ENCODE assay signal across 10 mouse cellular contexts in the genomic region with DNA sequence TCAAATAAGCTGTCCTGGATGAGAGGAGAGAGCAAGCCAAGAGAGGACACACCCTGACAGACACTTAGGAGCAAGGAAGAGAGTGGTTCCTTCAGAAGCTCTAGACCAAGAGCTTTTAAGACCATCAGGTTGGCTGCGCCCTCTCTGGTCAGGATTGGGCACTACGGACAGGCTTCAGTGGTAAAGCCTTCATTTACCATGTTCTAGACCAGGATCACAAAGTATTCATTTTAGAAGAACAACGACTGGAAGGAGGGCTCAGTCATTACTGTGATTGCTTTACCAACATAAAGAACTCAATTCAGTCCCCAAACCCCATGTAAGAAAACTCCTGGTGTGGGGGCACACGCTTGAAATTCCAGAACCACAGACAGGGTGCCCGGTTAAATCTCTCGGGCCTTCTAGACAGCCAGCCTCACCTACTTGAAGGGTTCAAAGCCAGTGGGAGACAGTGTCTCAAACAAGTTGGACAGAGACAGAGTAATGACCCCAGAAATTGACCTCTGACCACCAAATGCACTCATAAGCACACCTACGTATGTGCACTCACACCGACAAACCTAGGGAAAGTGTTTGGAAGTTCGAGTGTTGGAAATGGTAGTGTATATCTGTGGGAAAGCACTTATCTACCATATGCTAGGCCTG. TPM values are rescaled to one million over a fixed set of nuclear protein-coding genes. Genes with fewer than 3 reads are reported as not detected.
DNase-seq lines count a peak whose midpoint lies in the region; ATAC-seq and TF ChIP-seq lines count a peak whose summit lies in the region.
"Had no signal": no experiment of that assay in that cellular context is flagged by ENCODE, and none has a peak within 500 bp of the region (broad histone marks: within the 10 kb centered on the region; RNA-seq: fewer than 3 reads in every experiment).

No protein-coding gene starts in this region.

- H3K9ac ChIP-seq in embryonic facial prominence, embryonic 13.5 days = no peak overlapping the region
- no peak overlapping the region for H3K9ac ChIP-seq in intestine, embryonic 15.5 days

- H3K4me1 ChIP-seq in embryonic facial prominence, embryonic 13.5 days = peaks cover 13% of the 10 kb centered on the region
- H3K4me1 ChIP-seq in intestine, embryonic 15.5 days (replicated peaks) = peaks cover 15% of the 10 kb centered on the region
- H3K4me1 ChIP-seq in midbrain, embryonic 10.5 days = peaks cover 21% of the 10 kb centered on the region

- H3K9me3 ChIP-seq in embryonic facial prominence, embryonic 13.5 days = no peaks in the 10 kb centered on the region
- H3K9me3 ChIP-seq in intestine, embryonic 15.5 days = no peaks in the 10 kb centered on the region
- H3K9me3 ChIP-seq in midbrain, embryonic 10.5 days (replicated peaks) = no peaks in the 10 kb centered on the region

- intact Hi-C loops in gastrocnemius, adult 2 months (cut with DNase I) = loop anchor here (5.0 kb wide), 1 partner anchor 41 kb away; a partner anchor contains a TSS
- intact Hi-C loops in gastrocnemius, postnatal 36 days (cut with DNase I) = loop anchor here (5.0 to 10.0 kb wide), 2 partner anchors 41 to 121 kb away; a partner anchor contains a TSS

- no peak overlapping the region for H3K27ac ChIP-seq in gastrocnemius, adult 2 months
- H3K27ac ChIP-seq in embryonic facial prominence, embryonic 13.5 days = no peak overlapping the region
- H3K27ac ChIP-seq in intestine, embryonic 15.5 days = no peak overlapping the region
- no peak overlapping the region for H3K27ac ChIP-seq in midbrain, embryonic 10.5 days (replicated peaks)

- WGBS in embryonic facial prominence, embryonic 13.5 days = 75% methylated on average over 9 of the region's 9 CpGs
- 77% methylated on average over 9 of the region's 9 CpGs for WGBS in intestine, embryonic 15.5 days
- WGBS in midbrain, embryonic 10.5 days = 75% methylated on average over 9 of the region's 9 CpGs

- TF ChIP-seq CTCF in gastrocnemius, adult 2 months (IDR thresholded peaks at IDR 0.05) = peak; percentile 12; the same call in 1 of the 2 replicates

- H3K4me2 ChIP-seq in embryonic facial prominence, embryonic 13.5 days = peak overlapping the region; percentile 93
- H3K4me2 ChIP-seq in intestine, embryonic 15.5 days (replicated peaks) = no peak overlapping the region

- no peaks in the 10 kb centered on the region for H3K27me3 ChIP-seq in embryonic facial prominence, embryonic 13.5 days
- H3K27me3 ChIP-seq in intestine, embryonic 15.5 days (replicated peaks) = no peaks in the 10 kb centered on the region
- no peaks in the 10 kb centered on the region for H3K27me3 ChIP-seq in midbrain, embryonic 10.5 days (ENCODE audit: low read depth, poor library complexity, severe bottlenecking)

- H3K36me3 ChIP-seq in embryonic facial prominence, embryonic 13.5 days = peaks cover 15% of the 10 kb centered on the region
- H3K36me3 ChIP-seq in intestine, embryonic 15.5 days = 0 out of 2 replicates have a peak, but pooled peaks cover 9% of the 10 kb centered on the region
- H3K36me3 ChIP-seq in midbrain, embryonic 10.5 days = peaks cover 23% of the 10 kb centered on the region

- no peak overlapping the region for H3K4me3 ChIP-seq in gastrocnemius, adult 2 months
- 0 out of 2 replicates have a peak overlapping the region, but pooled peaks have one; percentile 79 for H3K4me3 ChIP-seq in embryonic facial prominence, embryonic 13.5 days
- no peak overlapping the region for H3K4me3 ChIP-seq in intestine, embryonic 15.5 days (replicated peaks)
- H3K4me3 ChIP-seq in midbrain, embryonic 10.5 days = peak overlapping the region; percentile 73; the same call in 1 of the 2 replicates

- no peak for ATAC-seq in embryonic facial prominence, embryonic 13.5 days (ENCODE audit: insufficient number of reproducible peaks, insufficient read depth, low FRiP score, low TSS enrichment, low read depth)
- ATAC-seq in intestine, embryonic 15.5 days = peak; percentile 4; the same call in 1 of the 2 replicates

- DNase-seq in gastrocnemius, adult 2 months = peak; percentile 27
- no peak for DNase-seq in gastrocnemius, postnatal 36 days
- peak; percentile 41 for DNase-seq in ES-CJ7 (ENCODE audit: low read depth, low spot score)
- DNase-seq in midbrain, embryonic 10.5 days (ENCODE audit: low spot score) = no peak
- DNase-seq in thymus, postnatal 4 days = peak; percentile 70
- DNase-seq in gastrocnemius, adult 8-10 months (ENCODE audit: low spot score in 2 of 2) = no peak

RNA-seq across cellular contexts. Expression of a gene that starts 0.6 kb away (rescaled TPM):
- 100 to 1,000 TPM; 282 to 397 TPM for total RNA-seq in gastrocnemius, adult 2 months (2021)
- 100 to 1,000 TPM; 328 to 346 TPM for total RNA-seq in gastrocnemius, postnatal 36 days (2021)
- polyA plus RNA-seq in embryonic facial prominence, embryonic 13.5 days (2015; fragmentation: Nextera tagmentation; extraction: Ambion mirVana) = 304 and 312 TPM in 2 replicates
- 370 and 398 TPM in 2 replicates for polyA plus RNA-seq in intestine, embryonic 15.5 days (2015; fragmentation: Nextera tagmentation; extraction: Ambion mirVana)
- polyA plus RNA-seq in midbrain, embryonic 10.5 days (2016; fragmentation: Nextera tagmentation; extraction: Ambion mirVana) = 354 and 369 TPM in 2 replicates
- total RNA-seq in gastrocnemius, adult 8-10 months (2022) = 100 to 1,000 TPM; 262 to 329 (median 295) TPM

RNA-seq across cellular contexts. Expression of a gene that starts 30.3 kb away (rescaled TPM):
- total RNA-seq in gastrocnemius, adult 2 months (2021) = not detected
- total RNA-seq in gastrocnemius, postnatal 36 days (2021) = not detected
- 0.23 TPM in 1 of 2 replicates, not detected in the other for polyA plus RNA-seq in embryonic facial prominence, embryonic 13.5 days (2015; fragmentation: Nextera tagmentation; extraction: Ambion mirVana)
- polyA plus RNA-seq in intestine, embryonic 15.5 days (2015; fragmentation: Nextera tagmentation; extraction: Ambion mirVana) = not detected in 2 replicates
- not detected in 2 replicates for polyA plus RNA-seq in midbrain, embryonic 10.5 days (2016; fragmentation: Nextera tagmentation; extraction: Ambion mirVana)
- total RNA-seq in gastrocnemius, adult 8-10 months (2022) = not detected
- total RNA-seq: ES-E14; heart, adult 18-20 months had no signal

RNA-seq across cellular contexts. Expression of a gene that starts 41.9 kb away (rescaled TPM):
- total RNA-seq in gastrocnemius, adult 2 months (2021) = 100 to 1,000 TPM; 416 to 566 TPM
- 100 to 1,000 TPM; 431 to 564 TPM for total RNA-seq in gastrocnemius, postnatal 36 days (2021)
- polyA plus RNA-seq in embryonic facial prominence, embryonic 13.5 days (2015; fragmentation: Nextera tagmentation; extraction: Ambion mirVana) = 545 and 624 TPM in 2 replicates
- polyA plus RNA-seq in intestine, embryonic 15.5 days (2015; fragmentation: Nextera tagmentation; extraction: Ambion mirVana) = 610 and 639 TPM in 2 replicates
- 740 and 757 TPM in 2 replicates for polyA plus RNA-seq in midbrain, embryonic 10.5 days (2016; fragmentation: Nextera tagmentation; extraction: Ambion mirVana)
- 100 to 1,000 TPM; 461 to 506 (median 481) TPM for total RNA-seq in gastrocnemius, adult 8-10 months (2022)

RNA-seq across cellular contexts. Expression of a gene that starts 42.1 kb away (rescaled TPM):
- 10 to 100 TPM in 1 of 2 experiments, 1 to 10 TPM in 1; 3.6 to 11.8 TPM for total RNA-seq in gastrocnemius, adult 2 months (2021)
- total RNA-seq in gastrocnemius, postnatal 36 days (2021) = 1 to 10 TPM; 5.2 to 5.8 TPM
- 63.2 and 68.8 TPM in 2 replicates for polyA plus RNA-seq in embryonic facial prominence, embryonic 13.5 days (2015; fragmentation: Nextera tagmentation; extraction: Ambion mirVana)
- polyA plus RNA-seq in intestine, embryonic 15.5 days (2015; fragmentation: Nextera tagmentation; extraction: Ambion mirVana) = 47.0 and 48.2 TPM in 2 replicates
- 73.3 and 85.7 TPM in 2 replicates for polyA plus RNA-seq in midbrain, embryonic 10.5 days (2016; fragmentation: Nextera tagmentation; extraction: Ambion mirVana)
- total RNA-seq in gastrocnemius, adult 8-10 months (2022) = 1 to 10 TPM; 3.6 to 7.9 (median 3.8) TPM

Comparison
In these comparisons a context has a peak if more than half of its experiments do, and no peak if none do; other contexts are left out.
1. DNase-seq: peak in gastrocnemius, adult 2 months (single experiment), ES-CJ7 (single experiment) and thymus, postnatal 4 days (single experiment); none in gastrocnemius, postnatal 36 days (0 of 2), midbrain, embryonic 10.5 days (single experiment) and gastrocnemius, adult 8-10 months (0 of 2).
2. H3K4me3 ChIP-seq: peak in embryonic facial prominence, embryonic 13.5 days (single experiment) and midbrain, embryonic 10.5 days (single experiment); none in gastrocnemius, adult 2 months (single experiment) and intestine, embryonic 15.5 days (single experiment).